Mouse (Mus musculus): ENCODE measurements around the gene Selenoo.

GRCm38 (mm10) chr15:89144965-89145364 is 56.1 kb downstream of the Selenoo start:
- TF ChIP-seq CTCF (IDR thresholded peaks at IDR 0.05; ENCODE audit: control insufficient read depth, insufficient read depth, insufficient read length) (no peak), MAX (IDR thresholded peaks at IDR 0.05) (no peak), USF1 (IDR thresholded peaks at IDR 0.05; ENCODE audit: low read depth) (no peak), MYOG (IDR thresholded peaks at IDR 0.05; ENCODE audit: control insufficient read depth, extremely low read depth, insufficient read length) (no peak), CEBPB (IDR thresholded peaks at IDR 0.05; ENCODE audit: low read depth) (no peak), MYOD1 (IDR thresholded peaks at IDR 0.05; ENCODE audit: control insufficient read depth, insufficient read length, low read depth) (no peak), FOSL1 (IDR thresholded peaks at IDR 0.05; ENCODE audit: insufficient read depth, low read length, poor library complexity, severe bottlenecking) (no peak)
